Mouse (Mus musculus) liver, embryonic 13.5 days (tissue): Measurements from ENCODE around the gene Mtmr14. TPM values are rescaled to one million over a fixed set of nuclear protein-coding genes. Genes with fewer than 3 reads are reported as not detected.

Experiments
- ATAC-seq: fragments of 200-750 bp; cut with Nextera tagmentation; 2 replicates; pipeline ENCODE4 v1.8.0; 2017; ENCODE audit warnings: low read depth, mild to moderate bottlenecking, moderate number of reproducible peaks, moderate library complexity
- DNase-seq: peaks from one replicate; pipeline ENCODE4 v3.0.0; 2022
- H3K27ac ChIP-seq: fragments of 300-500 bp; sonication (generic); 2 replicates; pipeline ENCODE4 v1.5.1; 2015; ENCODE audit warnings: moderate library complexity, mild to moderate bottlenecking, inconsistent platforms
- H3K27me3 ChIP-seq: fragments of 300-500 bp; sonication (generic); 2 replicates; pipeline ENCODE4 v1.6.1; 2015; ENCODE audit warnings: mild to moderate bottlenecking, inconsistent platforms
- H3K36me3 ChIP-seq: fragments of 300-500 bp; sonication (generic); 2 replicates; pipeline ENCODE4 v1.6.1; 2015; ENCODE audit warnings: mild to moderate bottlenecking, inconsistent platforms
- H3K4me1 ChIP-seq: fragments of 300-500 bp; sonication (generic); replicated peaks from 2 replicates; pipeline ENCODE4 v1.6.1; 2015; ENCODE audit warnings: inconsistent platforms
- H3K4me2 ChIP-seq: fragments of 300-500 bp; sonication (generic); 2 replicates; pipeline ENCODE4 v1.6.1; 2015; ENCODE audit warnings: inconsistent platforms, mild to moderate bottlenecking, moderate library complexity
- H3K4me3 ChIP-seq: fragments of 300-500 bp; sonication (generic); replicated peaks from 2 replicates; pipeline ENCODE4 v1.5.1; 2015; ENCODE audit warnings: mild to moderate bottlenecking, inconsistent platforms
- H3K9ac ChIP-seq: fragments of 300-500 bp; sonication (generic); 2 replicates; pipeline ENCODE4 v1.6.1; 2015; ENCODE audit warnings: mild to moderate bottlenecking, inconsistent platforms
- H3K9me3 ChIP-seq: fragments of 300-500 bp; sonication (generic); replicated peaks from 2 replicates; pipeline ENCODE4 v1.6.1; 2016; ENCODE audit warnings: inconsistent platforms
- WGBS: fragments of 180-500 bp; shearing (Covaris S2); methylation state at CpG from one replicate; pipeline ENCODE4 v1.1.7; 2015; ENCODE audit not compliant: insufficient replicate concordance; 5-methylcytosine and 5-hydroxymethylcytosine counted together
- polyA plus RNA-seq: library from polyadenylated mRNA; unstranded; fragments of >200 nt; fragmentation: Nextera tagmentation; extraction: Ambion mirVana; gene quantifications from 2 replicates; pipeline ENCODE4 v1.2.1, GENCODE M21; 2015

The Mtmr14 gene
- polyA plus RNA-seq, 1 experiment from 2014 or later, result 18.0 TPM

DNA sequence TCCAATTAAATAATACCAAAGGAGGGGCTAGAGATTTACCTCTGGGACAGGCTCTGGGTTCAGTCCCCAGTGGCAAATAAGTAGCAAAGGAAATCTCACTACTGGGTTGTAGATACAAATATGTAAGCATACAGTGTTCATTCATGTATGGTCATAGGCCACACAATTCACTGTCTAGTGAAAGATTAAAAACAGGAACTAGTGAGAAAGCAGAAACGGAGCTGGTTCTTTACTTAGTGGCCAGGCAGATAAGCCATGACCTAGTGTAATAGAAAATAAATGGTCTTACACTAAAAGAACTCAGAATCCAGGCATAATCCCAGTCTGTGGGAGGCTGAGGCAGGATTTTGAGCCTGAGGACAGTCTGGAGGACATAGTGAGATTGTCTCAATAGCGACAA lies 7.9 kb downstream of the Mtmr14 start:
- H3K4me1 ChIP-seq, result peaks cover 11% of the 10 kb centered on the region

DNA sequence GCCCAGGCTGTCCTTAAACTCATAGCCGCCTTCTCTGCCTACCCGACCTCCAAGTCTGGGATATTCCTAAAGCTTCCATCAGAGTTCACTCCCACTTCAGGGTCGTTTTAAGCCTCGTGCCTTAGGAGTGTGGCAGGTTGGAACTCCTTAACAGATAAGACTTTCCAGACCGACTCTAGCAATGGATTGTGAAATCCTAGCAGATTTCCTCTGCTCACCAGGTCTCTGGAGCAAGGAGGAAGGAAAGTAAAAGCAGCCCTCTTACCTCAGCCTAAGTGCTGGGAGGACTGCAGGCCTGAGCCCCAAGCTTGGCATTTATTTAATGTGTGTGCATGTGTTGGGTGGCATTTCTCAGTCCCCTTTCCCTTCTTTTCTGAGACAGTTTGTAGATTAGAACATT lies 13.1 kb downstream of the Mtmr14 start:
- no peak for ATAC-seq
- DNase-seq, result no peak
- 68% methylated on average over 5 of the region's 5 CpGs for WGBS
- Histone ChIP-seq H3K27me3 (no peaks in the 10 kb centered on the region), H3K36me3 (peaks cover 54% of the 10 kb centered on the region), H3K4me2 (no peak overlapping the region), H3K4me3 (no peak overlapping the region), H3K4me1 (no peaks in the 10 kb centered on the region), H3K27ac (no peak overlapping the region), H3K9ac (no peak overlapping the region), H3K9me3 (no peaks in the 10 kb centered on the region)

More for the DNA sequence above, 7.9 kb downstream of the Mtmr14 start:
- H3K9me3 ChIP-seq, result no peaks in the 10 kb centered on the region
- no peak overlapping the region for H3K27ac ChIP-seq
- ATAC-seq, result no peak
- DNase-seq, result no peak
- H3K27me3 ChIP-seq, result no peaks in the 10 kb centered on the region
- WGBS, result 44% methylated on average over 2 of the region's 2 CpGs
- H3K4me3 ChIP-seq, result no peak overlapping the region
- no peak overlapping the region for H3K9ac ChIP-seq
- H3K36me3 ChIP-seq, result peaks cover 31% of the 10 kb centered on the region
- no peak overlapping the region for H3K4me2 ChIP-seq

- H3K4me1 ChIP-seq, result no peaks in the 10 kb centered on the region
- H3K27me3 ChIP-seq, result no peaks in the 10 kb centered on the region
- H3K9me3 ChIP-seq, result no peaks in the 10 kb centered on the region
- DNase-seq (no peak), ATAC-seq (no peak)
- H3K4me3 ChIP-seq, result no peak overlapping the region
- no peak overlapping the region for H3K27ac ChIP-seq
- no peak overlapping the region for H3K4me2 ChIP-seq
- H3K36me3 ChIP-seq, result peaks cover 63% of the 10 kb centered on the region
- H3K9ac ChIP-seq, result no peak overlapping the region
Measured at GRCm38 (mm10) chr6:113251921-113252320, 14.3 kb downstream of the Mtmr14 start.

DNA sequence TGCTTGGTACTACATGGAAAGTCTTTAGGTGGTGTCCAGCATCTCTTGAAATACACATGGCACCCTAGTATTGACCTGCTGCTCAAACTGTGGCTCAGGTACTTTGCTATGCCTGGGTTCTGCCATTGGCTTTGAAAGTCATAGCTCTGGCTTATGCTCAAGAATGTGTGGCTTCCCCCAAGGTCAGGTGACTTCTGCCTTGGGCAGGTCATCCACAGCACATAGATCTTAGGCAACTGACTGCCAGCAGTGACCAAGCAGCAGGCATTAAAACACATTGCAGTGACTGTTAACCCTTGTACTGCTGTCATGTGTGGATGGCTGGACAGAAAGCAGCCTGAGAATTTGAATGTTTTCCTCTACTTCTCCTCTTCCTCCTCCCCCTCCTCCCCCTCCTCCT lies 17.3 kb downstream of the Mtmr14 start:
- Histone ChIP-seq H3K9ac (no peak overlapping the region), H3K9me3 (no peaks in the 10 kb centered on the region), H3K36me3 (peaks cover 80% of the 10 kb centered on the region), H3K27ac (no peak overlapping the region), H3K4me3 (no peak overlapping the region), H3K27me3 (no peaks in the 10 kb centered on the region), H3K4me1 (no peaks in the 10 kb centered on the region), H3K4me2 (no peak overlapping the region)
- no peak for DNase-seq
- no peak for ATAC-seq

DNA sequence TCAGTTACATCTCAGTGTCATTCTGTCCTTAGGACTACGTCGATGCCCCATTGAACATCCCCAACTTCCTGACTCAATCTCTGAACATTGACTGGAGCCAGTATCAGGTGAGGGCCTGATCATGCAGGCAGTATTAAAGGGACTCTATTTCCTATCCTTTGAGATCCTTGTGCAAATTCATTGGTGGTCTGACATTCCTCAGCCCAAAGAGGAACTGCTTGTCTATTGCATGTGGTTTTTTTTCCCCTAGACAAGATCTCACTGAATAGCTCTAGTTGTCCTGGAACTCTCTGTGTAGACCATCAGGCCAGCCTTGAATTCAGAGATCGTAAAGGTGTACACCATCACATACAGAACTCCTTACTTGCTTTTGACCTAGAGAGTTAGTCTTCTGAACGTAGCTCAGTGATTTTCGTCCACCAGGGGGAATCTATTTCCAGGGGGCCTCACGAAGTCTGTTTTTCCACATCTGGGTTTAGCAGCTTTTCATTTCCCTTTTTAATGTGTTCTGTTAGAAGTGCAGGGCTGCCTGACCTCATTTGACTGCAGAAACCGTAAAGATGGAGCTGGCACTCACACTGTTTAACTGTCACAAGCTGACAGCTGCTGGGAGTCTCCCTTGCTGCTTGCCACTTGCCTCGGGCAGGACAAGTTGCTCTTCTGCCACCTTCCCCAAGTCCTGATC lies 23.7 kb downstream of the Mtmr14 start:
- Histone ChIP-seq H3K9me3 (no peaks in the 10 kb centered on the region), H3K27ac (no peak overlapping the region), H3K27me3 (no peaks in the 10 kb centered on the region), H3K4me3 (no peak overlapping the region), H3K4me1 (no peaks in the 10 kb centered on the region), H3K36me3 (peaks cover 70% of the 10 kb centered on the region), H3K4me2 (no peak overlapping the region), H3K9ac (no peak overlapping the region)
- WGBS, result 65% methylated on average over 8 of the region's 8 CpGs
- DNase-seq (no peak), ATAC-seq (no peak)

GRCm38 (mm10) chr6:113263531-113263930 lies 25.9 kb downstream of the Mtmr14 start:
- DNase-seq (no peak), ATAC-seq (no peak)
- Histone ChIP-seq H3K9ac (no peak overlapping the region), H3K27me3 (no peaks in the 10 kb centered on the region), H3K4me3 (no peak overlapping the region), H3K9me3 (no peaks in the 10 kb centered on the region), H3K4me2 (no peak overlapping the region), H3K27ac (no peak overlapping the region), H3K36me3 (peaks cover 72% of the 10 kb centered on the region), H3K4me1 (no peaks in the 10 kb centered on the region)
- WGBS, result 77% methylated on average over 6 of the region's 6 CpGs

- no peak for DNase-seq
- WGBS, result 79% methylated on average over 8 of the region's 8 CpGs
- H3K9ac ChIP-seq, result no peak overlapping the region
- H3K36me3 ChIP-seq, result peaks cover 76% of the 10 kb centered on the region
- no peak for ATAC-seq
- no peak overlapping the region for H3K4me2 ChIP-seq
- no peaks in the 10 kb centered on the region for H3K4me1 ChIP-seq
- no peaks in the 10 kb centered on the region for H3K27me3 ChIP-seq
- H3K9me3 ChIP-seq, result no peaks in the 10 kb centered on the region
- no peak overlapping the region for H3K27ac ChIP-seq
- H3K4me3 ChIP-seq, result no peak overlapping the region
Measured at GRCm38 (mm10) chr6:113264429-113264828, 26.8 kb downstream of the Mtmr14 start.

GRCm38 (mm10) chr6:113266996-113267655 lies 29.5 kb downstream of the Mtmr14 start:
- no peak overlapping the region for H3K4me3 ChIP-seq
- H3K9ac ChIP-seq, result no peak overlapping the region
- WGBS, result 73% methylated on average over 7 of the region's 7 CpGs
- peaks cover 76% of the 10 kb centered on the region for H3K36me3 ChIP-seq
- no peak for ATAC-seq
- H3K27ac ChIP-seq, result no peak overlapping the region
- no peaks in the 10 kb centered on the region for H3K9me3 ChIP-seq
- H3K27me3 ChIP-seq, result no peaks in the 10 kb centered on the region
- H3K4me1 ChIP-seq, result no peaks in the 10 kb centered on the region
- H3K4me2 ChIP-seq, result no peak overlapping the region
- no peak for DNase-seq

DNA sequence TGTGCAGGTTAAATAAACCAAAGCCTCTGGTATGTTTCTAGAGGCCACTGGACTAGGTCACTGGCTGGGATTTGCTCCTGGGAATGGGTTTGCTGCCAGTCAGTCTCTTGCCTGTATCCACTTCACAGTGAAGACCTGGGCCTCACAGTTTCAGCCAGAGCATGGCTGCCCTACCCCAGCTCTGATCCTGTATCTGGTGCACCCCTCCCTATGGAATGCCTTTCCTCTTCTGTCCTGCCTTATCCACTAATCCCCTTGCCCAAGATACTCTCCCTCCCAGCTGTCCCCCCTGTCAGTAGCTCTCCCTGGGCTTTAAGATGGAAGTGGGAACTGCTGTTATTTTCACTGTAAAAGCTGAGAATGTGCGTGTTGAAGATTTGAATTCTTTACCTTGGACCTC lies 30.3 kb downstream of the Mtmr14 start:
- Histone ChIP-seq H3K9me3 (no peaks in the 10 kb centered on the region), H3K36me3 (peaks cover 75% of the 10 kb centered on the region), H3K4me2 (no peak overlapping the region), H3K4me3 (no peak overlapping the region), H3K9ac (no peak overlapping the region), H3K27ac (no peak overlapping the region), H3K4me1 (no peaks in the 10 kb centered on the region), H3K27me3 (no peaks in the 10 kb centered on the region)
- DNase-seq (no peak), ATAC-seq (no peak)
- 71% methylated on average over 1 of the region's 1 CpGs for WGBS

DNA sequence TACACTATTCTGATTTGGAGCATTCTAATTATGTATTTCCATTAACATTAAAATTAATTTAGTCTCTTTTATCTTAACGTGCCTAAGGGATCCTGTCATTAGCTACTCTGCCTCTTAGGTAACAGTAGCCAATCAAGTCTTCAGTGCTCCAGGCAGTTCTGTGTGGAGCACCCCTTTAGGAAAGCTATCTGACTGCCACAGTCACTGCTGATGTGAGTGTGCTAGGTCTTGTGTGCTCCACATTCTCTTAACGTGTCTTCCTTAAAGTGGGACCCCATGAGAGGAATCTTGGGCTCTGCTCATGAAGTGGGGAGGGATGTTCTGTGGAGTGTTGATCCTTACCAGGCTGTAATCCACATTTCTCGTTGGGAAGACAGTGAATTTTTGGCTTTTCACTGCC lies 34.7 kb downstream of the Mtmr14 start:
- 58% methylated on average over 3 of the region's 3 CpGs for WGBS
- ATAC-seq, result no peak
- H3K4me1 ChIP-seq, result no peaks in the 10 kb centered on the region
- no peak for DNase-seq
- no peaks in the 10 kb centered on the region for H3K9me3 ChIP-seq
- H3K9ac ChIP-seq, result no peak overlapping the region
- H3K27ac ChIP-seq, result no peak overlapping the region
- peaks cover 55% of the 10 kb centered on the region for H3K36me3 ChIP-seq
- H3K27me3 ChIP-seq, result no peaks in the 10 kb centered on the region
- no peak overlapping the region for H3K4me3 ChIP-seq
- no peak overlapping the region for H3K4me2 ChIP-seq

DNA sequence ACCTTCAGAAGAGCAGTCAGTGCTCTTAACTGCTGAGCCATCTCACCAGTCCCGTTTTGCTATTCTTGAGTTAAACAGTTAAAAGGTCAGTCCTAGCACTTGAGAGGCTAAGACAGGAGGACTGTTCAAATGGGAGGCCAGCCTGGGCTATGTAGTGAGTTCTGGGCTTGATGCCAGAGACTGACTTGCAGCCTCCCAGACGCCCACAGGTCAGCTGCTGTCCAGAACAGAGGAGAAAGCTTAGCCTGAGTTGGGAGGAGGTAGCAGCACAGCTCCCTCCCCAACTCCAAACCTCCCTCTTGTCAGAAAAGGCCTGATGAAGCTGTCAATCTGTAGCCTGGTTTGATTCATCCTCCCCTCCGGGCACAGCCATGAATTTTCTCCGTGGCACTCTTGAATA lies 39.2 kb downstream of the Mtmr14 start:
- Histone ChIP-seq H3K27ac (no peak overlapping the region), H3K4me2 (no peak overlapping the region), H3K9me3 (no peaks in the 10 kb centered on the region), H3K4me1 (no peaks in the 10 kb centered on the region), H3K27me3 (peaks cover 9% of the 10 kb centered on the region), H3K4me3 (no peak overlapping the region), H3K9ac (no peak overlapping the region), H3K36me3 (peaks cover 18% of the 10 kb centered on the region)
- WGBS, result 64% methylated on average over 4 of the region's 4 CpGs
- ATAC-seq, result no peak
- no peak for DNase-seq

- H3K4me1 ChIP-seq, result no peaks in the 10 kb centered on the region
- WGBS, result 54% methylated on average over 6 of the region's 6 CpGs
- ATAC-seq, result no peak
Measured at GRCm38 (mm10) chr6:113281676-113282075, 44.0 kb downstream of the Mtmr14 start.

More at GRCm38 (mm10) chr6:113281676-113282075, 44.0 kb downstream of the Mtmr14 start:
- Histone ChIP-seq H3K4me2 (no peak overlapping the region), H3K9me3 (no peaks in the 10 kb centered on the region), H3K36me3 (0 out of 2 replicates have a peak, but pooled peaks cover 7% of the 10 kb centered on the region), H3K27ac (no peak overlapping the region), H3K9ac (no peak overlapping the region), H3K4me3 (no peak overlapping the region), H3K27me3 (peaks cover 47% of the 10 kb centered on the region)
- DNase-seq, result no peak
